Mouse (Mus musculus) lung, postnatal 0 days (tissue): ENCODE results near the gene Dhcr24.

ENCODE experiments used
- CTCF ChIP-seq: IDR thresholded peaks from 2 replicates; pipeline ENCODE4 v1.5.1; 2016; ENCODE audit warnings: antibody characterized with exemption, mild to moderate bottlenecking
- EP300 ChIP-seq: IDR thresholded peaks from 2 replicates; pipeline ENCODE4 v1.6.1; 2016; ENCODE audit warnings: antibody characterized with exemption, mild to moderate bottlenecking, control low read depth

GRCm38 (mm10) chr4:106581176-106581864 is 20.5 kb downstream of the Dhcr24 start:
- TF ChIP-seq CTCF (no peak), EP300 (no peak)
